Mouse (Mus musculus) urinary bladder, postnatal 10 days (tissue): Measurements from ENCODE around the gene Hoxb8.

Experiments
- DNase-seq: peaks from one replicate; pipeline ENCODE4 v3.0.0; 2022; ENCODE audit warnings: low spot score

The Hoxb8 gene

DNA sequence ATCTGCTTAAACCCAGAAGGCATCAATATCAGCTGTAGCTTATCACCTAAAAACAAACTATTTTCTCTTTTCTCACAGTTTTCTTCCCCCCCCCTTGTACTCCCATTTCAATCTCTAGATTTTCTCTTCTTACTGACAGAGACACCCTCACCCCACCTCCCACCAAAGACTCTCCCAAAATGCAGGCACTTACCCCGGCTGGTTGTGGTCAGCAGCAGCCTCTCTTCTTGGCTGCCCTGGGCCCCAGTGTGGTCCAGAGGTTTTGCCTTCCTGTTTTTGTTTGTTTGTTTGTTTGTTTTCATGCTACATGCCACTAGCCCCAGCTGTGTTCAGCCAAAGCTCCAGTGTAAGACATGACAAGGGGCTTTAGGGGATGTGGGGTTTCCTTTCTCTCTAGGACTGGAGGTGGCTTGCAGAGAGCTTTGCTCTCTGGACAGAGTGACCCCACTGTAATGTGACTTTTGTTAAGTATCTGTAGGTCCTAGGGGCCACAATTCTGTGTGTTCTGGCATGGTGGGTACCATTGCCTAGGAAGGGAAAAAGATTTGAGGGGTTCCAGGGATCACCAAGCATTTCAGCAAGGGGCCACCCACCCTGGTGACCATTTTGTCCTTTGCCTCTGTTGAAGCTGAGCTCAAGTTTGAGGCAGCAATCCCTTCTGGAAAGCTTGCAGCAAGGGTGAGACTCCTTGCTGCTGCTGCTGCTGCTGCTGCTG, 13.5 kb upstream of the Hoxb8 start:
- DNase-seq: no peak

DNA sequence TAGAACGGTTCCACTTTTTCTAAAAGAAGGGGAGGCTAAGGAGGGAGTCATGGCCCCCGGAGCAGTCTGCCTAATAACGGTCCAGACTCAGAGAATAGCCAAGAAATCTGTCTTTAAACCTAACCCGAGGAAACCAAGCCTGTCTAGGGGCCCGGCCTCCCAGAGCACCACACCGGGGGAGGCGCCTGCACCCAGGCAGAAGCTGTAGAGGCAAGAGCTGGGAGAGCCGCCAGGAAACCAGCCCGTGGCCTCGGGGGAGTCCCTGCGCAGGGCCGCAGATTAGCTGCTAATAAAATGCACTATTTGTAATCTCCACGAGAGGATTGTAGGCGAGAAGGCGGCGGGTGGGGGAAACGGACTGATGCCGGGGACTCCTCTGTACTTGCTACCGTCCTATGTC, 11.8 kb upstream of the Hoxb8 start:
- no peak for DNase-seq

DNA sequence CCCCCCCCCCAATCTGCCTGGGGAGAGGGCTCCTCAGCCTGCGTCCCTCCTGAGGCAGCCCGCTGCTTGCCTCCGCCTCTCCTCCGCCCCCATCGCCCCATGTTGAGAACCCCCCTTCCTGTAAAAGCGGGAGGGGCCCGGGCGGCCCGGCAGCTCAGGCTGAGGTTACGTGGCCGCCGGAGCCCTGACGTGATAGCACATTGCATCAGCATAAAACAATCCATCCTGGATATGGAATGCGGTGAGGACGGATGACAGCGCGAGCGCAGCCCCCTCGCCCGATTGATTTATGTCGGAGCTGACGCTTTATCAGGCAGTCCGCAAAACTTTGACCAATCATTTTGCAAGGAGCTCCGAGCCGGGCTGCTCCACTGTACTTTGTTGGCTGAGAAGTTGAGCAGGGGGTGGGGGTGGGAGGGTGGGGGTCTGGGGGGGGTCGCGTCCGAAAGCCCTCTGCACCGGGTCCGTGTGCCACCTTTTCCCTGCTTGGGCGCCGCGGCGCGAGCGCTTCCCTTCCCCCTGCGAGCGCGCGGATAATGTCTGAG, 10.6 kb upstream of the Hoxb8 start, which contains the start of gene Hoxb9:
Gene Hoxb9, plus strand, starts transcription at position 462 of the 545 bp plus-strand sequence.
- DNase-seq: no peak

DNA sequence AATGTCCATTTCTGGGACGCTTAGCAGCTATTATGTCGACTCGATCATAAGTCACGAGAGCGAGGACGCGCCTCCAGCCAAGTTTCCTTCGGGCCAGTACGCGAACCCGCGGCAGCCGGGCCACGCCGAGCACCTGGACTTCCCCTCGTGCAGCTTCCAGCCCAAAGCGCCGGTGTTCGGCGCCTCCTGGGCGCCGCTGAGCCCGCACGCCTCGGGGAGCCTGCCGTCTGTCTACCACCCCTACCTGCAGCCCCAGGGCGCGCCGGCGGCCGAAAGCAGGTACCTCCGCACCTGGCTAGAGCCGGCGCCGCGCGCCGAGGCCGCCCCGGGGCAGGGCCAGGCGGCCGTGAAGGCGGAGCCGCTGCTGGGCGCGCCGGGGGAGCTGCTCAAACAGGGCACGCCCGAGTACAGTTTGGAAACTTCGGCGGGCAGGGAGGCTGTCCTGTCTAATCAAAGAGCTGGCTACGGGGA, 10.1 kb upstream of the Hoxb8 start:
- no peak for DNase-seq

DNA sequence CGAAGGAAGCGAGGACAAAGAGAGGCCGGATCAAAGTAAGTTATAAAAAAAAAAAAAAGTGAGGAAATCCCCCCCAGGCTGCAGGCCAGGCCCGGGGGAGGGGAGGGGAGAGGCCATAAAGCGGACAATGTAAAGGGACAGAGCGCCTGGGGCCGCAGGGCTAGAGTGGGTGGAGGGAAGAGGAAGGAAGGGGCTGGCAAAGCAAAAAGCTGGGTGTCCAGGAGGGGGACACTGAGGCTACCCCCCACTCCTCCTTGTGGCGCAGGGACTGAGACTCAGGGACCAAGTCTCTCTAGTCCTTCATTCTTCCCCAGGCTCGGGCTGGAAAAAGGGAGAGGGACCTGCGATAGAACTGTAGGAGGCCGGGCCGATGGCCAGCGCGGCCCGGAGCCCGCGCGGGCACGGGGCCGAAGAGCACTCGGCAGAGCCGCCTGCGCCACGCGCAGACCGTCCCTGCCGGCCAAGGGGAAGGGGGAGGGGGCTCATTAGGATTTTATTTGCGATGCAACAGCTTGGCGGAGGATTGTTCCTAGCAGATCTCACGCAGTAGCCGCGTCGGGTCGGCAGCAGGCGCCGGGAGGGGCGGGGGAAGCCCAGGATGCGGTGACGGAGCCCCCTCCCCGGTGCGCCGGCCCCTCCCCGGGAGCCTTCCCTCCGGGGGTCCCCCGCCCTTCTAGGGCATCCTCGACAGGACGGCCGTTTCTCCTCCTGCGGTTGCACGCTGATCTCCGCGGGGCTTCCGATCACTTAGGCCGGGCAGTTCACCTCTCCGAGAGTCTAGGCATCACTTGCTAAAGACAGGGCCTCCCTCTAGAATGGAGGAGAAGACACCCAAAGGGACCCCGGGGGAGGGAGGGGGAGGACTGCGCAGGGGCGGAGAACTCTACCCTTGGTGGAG, 9.4 kb upstream of the Hoxb8 start:
- no peak for DNase-seq

DNA sequence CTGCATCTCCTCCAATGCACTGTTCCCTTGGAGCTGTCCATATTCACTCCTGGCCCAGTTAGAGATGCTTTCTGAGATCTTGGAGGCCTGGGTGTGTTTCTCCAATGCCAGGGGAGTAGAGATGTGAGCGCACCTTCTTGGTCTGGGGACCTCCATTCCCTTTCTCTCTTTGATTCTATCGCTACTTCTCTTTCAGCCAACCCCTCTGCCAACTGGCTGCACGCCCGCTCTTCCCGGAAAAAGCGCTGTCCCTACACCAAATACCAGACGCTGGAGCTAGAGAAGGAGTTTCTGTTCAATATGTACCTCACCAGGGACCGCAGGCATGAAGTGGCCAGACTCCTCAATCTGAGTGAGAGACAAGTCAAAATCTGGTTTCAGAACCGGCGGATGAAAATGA, 7.3 kb upstream of the Hoxb8 start:
- no peak for DNase-seq

DNA sequence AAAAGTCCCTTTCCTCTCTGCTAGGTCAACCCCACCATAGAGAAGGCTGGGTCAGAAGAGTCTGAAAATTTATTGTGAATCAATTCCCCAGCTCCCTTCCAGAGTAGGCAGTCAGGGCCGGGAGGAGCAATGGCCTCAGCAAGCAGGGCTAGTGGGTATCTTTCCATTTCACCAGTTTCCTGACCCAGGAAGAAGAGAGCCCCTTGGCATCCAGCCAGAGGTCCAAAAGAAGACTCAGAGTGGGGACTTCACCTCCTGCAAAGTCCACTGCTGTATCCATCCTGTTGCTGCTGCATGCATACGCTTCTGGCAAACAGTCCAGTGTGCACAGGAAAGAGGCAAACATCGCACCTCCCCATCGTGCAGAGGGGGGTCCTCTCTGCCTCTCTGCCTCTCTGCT, 5.8 kb upstream of the Hoxb8 start:
- no peak for DNase-seq

DNA sequence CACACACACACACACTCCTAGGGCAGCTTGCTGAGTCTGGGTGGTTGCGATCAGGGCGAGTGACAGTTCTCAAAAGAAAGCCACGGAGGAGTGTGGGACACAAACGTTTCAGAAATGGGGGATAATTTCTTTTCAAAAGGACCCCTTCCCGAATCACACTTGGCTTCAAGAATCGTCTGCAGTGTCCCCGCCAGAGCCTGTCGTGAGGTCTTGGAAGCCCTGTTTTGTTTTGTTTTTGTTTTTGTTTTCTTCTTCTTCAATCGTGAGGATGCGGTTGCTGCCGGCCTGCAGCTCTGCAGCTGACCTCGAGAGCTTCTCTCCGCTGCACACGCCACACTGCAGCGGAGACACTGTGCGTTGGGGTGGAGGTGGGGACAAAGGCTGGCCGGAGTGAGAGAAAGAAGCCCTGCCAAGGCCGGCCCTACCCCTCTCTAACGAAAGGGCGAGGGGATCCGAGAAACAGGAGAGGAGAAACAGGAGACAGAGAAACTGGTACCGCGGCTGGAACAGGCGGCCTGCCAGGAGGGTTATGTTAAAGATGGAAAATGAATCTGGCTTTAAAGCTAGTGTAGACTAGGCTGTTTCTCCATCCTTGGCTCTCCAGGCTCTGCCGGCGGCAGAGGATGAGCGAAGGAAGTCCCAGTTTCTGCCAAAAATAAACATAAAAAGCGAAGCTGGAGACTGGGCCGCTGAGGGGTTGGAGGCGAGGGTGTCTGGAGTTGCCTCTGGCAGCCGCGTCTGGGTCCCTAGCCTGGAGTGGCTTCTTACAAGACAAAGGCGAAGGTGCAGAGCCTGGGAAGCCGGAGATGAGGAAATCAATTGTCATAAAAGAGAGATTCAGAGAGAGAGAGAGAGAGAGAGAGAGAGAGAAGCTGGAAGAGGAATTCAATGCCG, 4.3 kb upstream of the Hoxb8 start:
- no peak for DNase-seq

DNA sequence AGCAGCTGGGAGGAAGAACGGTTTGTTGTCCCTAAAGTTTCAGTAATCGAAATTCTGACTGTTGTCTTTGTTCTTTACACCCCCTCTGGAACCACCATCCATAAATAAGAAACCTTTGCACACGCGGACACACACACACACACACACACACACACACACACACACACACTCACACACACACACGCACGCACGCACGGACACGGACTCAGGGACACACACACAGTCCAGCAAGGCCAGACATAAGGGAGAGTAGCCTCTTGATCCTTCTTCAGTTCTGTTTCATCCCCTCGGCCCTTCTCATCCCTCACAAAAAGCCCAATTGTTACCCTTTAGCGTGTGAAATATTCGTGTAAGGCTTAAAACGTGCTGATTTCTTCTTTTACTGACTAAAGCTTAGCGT, 3.4 kb upstream of the Hoxb8 start:
- DNase-seq: no peak

DNA sequence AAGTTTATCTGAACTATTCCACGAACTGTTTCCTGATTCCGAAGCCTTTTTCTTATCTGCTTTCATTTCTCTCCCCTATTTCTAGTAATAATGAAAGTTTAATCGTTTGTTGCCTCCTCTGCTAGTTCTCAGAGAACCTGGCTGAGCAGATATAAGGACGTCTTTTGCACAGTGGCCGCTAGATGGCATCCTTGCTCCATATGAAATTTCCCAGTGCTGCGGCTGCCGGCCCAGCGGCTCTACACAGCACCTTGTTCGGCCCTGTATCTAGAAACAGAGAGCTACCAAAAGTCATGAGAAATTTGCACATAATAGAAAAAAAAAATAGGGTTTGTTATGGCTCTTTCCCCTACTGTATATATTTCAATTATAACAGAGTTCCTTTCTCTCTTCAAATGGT, 2.9 kb upstream of the Hoxb8 start:
- DNase-seq: no peak

DNA sequence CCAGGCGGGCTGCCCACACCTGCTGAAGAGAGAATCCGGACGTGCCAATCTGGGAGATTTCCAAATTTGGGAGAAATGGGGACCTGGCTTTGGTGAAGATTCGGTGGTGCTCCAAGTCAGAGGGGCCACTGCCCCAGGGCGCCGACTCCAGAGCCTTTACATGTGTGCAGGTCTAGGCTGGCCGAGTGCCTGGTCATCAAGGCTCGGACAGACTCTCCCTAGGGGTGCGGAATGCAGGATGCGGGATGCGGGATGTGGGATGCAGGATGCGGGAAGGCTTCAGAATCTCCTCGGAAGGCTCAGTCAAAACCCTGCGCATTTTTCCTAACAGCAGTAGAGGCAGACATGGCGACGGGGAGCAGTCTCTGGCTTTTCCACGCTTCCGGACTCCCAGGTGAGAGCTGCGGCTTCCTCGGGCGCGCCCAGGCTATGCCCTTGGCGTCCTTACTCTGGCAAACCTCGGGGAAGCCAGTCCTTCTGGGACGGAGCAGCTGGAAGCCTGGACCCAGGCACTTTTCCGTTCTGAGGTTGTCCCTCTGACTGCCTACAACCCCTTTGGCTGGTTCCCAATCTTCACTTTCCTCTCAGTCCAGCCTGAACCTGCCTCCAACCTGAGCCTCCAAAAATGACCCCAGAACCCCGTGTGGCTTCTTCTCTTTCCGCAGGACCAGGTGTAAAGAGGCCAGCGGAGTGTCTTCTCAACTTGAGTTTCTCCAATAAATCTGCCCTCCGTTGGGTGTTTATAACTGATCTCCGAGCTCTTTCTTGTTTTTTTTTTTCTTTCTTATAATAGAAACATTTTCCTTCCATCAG, 2.1 kb upstream of the Hoxb8 start:
- DNase-seq: no peak

DNA sequence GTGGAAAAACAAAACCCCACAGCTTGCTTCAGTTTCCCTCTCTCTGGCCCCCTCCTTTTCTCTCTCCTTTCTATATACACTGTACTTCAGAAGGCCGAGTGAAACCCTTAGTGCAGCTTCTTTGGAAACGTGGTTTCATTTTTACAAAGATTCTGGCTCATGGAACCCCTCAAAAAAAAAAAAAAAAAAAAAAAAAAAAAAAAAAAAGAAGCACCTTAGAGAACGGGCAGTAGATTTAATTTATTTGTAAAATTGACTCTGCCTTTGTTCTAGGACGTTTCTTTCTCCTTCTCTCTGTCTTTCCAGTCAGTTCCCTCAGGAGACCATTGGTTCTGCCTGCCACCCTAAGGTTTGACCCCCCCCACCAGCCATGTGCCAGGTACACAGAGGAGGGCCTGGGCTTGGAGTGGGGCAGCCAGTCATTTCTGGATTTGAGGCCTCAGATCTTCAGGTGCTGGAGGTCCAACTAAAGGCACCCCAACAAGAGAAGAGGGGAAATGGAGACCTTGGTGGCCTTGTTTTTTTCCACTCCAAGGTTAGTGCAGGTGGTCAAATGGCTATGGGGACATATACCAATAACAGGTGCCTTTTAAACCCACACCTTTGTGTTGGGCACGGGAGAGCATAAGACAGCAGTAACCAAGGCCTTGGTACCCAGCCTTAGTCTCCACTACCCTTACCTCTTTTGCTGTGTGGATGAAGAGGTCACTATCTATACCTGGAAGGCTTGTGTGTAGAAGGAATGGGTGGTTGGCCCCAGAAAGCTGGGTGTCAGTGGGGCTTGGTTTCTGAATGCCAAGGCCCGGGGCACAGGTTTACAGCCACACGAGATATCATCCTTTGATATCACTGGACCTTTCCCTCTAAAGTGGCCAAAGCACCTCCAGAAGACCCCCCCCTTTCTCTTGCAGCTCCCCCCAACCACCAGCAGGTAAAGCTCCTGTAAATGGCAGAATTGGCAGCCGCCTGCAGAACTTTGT, 1.0 kb upstream of the Hoxb8 start:
- DNase-seq: no peak

DNA sequence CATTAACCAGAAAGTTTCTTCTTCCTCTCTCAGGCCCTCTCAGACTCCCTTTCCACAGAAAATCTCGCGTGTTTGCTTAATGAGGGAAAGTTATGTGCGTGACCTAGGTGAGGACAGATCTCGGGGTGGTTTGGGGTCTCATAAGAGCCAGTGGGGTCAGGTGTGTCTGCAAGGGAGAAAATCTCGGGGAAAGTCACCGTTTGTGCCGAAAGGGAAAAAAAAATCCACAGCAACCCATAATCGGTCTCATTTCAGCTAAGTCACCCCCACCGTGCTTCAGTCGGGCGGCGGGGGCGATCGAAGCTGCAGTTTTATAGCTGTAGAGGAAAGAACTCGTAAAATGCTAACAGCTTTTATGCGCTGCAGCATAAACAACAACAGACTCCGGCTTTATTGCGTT, 309 bp upstream of the Hoxb8 start:
- no peak for DNase-seq

DNA sequence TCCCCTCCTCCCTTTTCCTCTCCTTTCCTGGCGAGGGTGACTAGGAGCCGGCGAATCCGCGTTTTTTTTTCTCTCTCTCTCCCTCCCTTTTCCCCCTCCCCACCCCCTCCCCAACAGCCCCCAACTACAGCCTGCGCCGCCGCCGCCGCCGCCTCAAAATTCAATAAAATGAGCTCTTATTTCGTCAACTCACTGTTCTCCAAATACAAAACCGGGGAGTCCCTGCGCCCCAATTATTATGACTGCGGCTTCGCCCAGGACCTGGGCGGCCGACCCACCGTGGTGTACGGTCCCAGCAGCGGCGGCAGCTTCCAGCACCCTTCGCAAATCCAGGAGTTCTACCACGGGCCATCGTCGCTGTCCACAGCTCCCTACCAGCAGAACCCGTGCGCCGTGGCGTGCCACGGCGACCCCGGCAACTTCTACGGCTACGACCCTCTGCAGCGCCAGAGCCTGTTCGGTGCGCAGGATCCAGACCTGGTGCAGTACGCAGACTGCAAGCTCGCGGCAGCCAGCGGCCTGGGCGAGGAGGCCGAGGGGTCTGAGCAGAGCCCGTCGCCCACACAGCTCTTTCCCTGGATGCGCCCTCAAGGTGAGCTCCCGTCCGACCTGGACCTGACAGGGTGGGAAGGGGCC, 1.2 kb downstream of the Hoxb8 start:
- no peak for DNase-seq

DNA sequence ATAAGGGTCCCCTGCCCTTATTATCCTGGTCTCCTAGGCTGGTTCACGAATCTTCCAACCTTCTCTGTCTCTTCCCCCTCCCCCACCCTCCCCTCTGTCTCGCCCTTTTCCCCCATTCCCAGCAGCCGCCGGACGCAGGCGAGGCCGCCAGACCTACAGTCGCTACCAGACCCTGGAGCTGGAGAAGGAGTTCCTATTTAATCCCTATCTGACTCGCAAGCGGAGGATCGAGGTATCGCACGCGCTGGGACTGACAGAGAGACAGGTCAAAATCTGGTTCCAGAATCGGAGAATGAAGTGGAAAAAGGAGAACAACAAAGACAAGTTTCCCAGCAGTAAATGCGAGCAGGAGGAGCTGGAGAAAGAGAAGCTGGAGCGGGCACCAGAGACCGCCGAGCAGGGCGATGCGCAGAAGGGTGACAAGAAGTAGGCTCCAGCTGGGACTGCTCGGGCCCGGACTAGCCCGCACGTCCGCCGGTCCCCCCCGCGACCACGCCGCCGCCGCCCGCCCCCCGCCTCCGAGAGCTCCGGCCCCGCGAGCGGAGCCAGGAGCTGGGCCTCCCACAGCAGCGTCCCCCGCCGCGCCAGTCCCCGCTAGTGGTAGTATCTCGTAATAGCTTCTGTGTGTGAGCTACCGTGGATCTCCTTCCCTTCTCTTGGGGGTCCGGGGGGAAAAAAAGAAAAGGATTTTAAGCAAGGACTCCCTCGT, 2.5 kb downstream of the Hoxb8 start:
- no peak for DNase-seq

DNA sequence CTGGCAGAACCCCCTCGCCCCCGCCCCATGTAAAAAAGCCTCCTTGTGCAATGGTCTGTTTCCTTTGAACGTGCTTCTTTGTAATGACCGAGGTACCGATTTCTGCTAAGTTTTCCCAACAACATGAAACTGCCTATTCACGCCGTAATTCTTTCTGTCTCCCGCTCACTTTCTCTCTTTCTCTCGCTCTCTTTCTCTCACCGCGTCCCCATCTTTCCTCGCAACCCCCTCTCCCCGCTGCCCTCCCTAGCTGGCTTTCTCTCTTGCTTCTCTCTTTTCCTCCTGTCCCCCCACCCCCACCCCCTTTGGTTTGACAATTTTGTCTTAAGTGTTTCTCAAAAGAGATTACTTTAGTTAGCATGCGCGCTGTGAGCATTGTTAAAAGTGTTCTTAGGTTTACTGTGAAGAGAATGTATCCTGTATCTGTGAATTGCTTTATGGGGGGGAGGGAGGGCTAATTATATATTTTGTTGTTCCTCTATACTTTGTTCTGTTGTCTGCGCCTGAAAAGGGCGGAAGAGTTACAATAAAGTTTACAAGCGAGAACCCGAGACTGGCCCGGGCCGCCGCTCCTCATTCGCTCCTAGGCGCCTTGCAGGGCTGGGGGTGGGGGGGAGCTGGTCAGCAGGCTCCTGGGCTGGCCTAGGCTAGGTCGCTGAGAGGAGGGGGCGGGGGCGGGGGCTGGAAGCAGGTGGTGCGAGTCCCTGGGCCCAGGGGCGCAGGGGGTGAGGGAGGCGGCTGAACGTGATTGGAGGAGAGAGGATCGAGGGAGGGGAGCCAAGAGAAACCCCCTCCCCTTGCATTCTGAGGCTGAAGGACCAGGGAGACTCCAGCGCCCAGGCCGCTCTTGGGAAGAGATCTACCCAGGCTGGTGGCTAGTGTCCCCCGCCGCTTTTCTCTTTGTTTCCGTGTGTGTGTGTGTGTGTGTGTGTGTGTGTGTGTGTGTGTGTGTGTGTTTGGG, 3.3 kb downstream of the Hoxb8 start:
- DNase-seq: no peak
